In genomic region chr7:35647101-35647698, GRCm38 (mm10) we compare ENCODE assay signal across 8 mouse cellular contexts. TPM values are rescaled to one million over a fixed set of nuclear protein-coding genes. Genes with fewer than 3 reads are reported as not detected.
DNase-seq lines count a peak whose midpoint lies in the region; ATAC-seq lines count a peak whose summit lies in the region.

Pdcd5 (minus strand) TSS chr7:35647521.

- peaks cover 6% of the 10 kb centered on the region; the same call in 1 of the 2 replicates for H3K4me1 ChIP-seq in heart, embryonic 10.5 days
- peaks cover 7% of the 10 kb centered on the region; the same call in 1 of the 2 replicates for H3K4me1 ChIP-seq in kidney, embryonic 15.5 days

- peak; percentile 96 to 97 for DNase-seq in B cell, adult 2 months
- peak; percentile 99 for DNase-seq in brain, adult 2 months (ENCODE audit: low read depth, low spot score)
- peak; percentile 98 for DNase-seq in heart, embryonic 10.5 days (ENCODE audit: low spot score)
- DNase-seq in liver, result peak; percentile 94
- DNase-seq in spleen, postnatal 4 days (ENCODE audit: low spot score in 2 of 2), result peak; percentile 96 to 99

- H3K36me3 ChIP-seq in heart, embryonic 10.5 days, result peaks cover 34% of the 10 kb centered on the region
- H3K36me3 ChIP-seq in kidney, embryonic 15.5 days, result peaks cover 35% of the 10 kb centered on the region

- peak; percentile 76 for ATAC-seq in erythroblast, adult 5-6 weeks (replicated peaks; ENCODE audit: low FRiP score, poor library complexity, severe bottlenecking)
- peak; percentile 87 for ATAC-seq in kidney, embryonic 15.5 days (replicated peaks; ENCODE audit: low FRiP score)
- peak; percentile 85 for ATAC-seq in monocyte, adult 5-6 weeks (replicated peaks; ENCODE audit: insufficient number of reproducible peaks, low FRiP score, low TSS enrichment, poor library complexity, severe bottlenecking)

- peak within 1 kb of the TSS; percentile 73 for H3K4me2 ChIP-seq in kidney, embryonic 15.5 days

- H3K9ac ChIP-seq in kidney, embryonic 15.5 days, result peak within 1 kb of the TSS; percentile 91

- H3K9me3 ChIP-seq in heart, embryonic 10.5 days, result no peaks in the 10 kb centered on the region
- no peaks in the 10 kb centered on the region; the same call in 1 of the 2 replicates for H3K9me3 ChIP-seq in kidney, embryonic 15.5 days (replicated peaks)

- no peaks in the 10 kb centered on the region for H3K27me3 ChIP-seq in heart, embryonic 10.5 days (ENCODE audit: insufficient read depth, poor library complexity, severe bottlenecking)
- no peaks in the 10 kb centered on the region for H3K27me3 ChIP-seq in kidney, embryonic 15.5 days

- H3K4me3 ChIP-seq in heart, embryonic 10.5 days, result peak within 1 kb of the TSS; percentile 97
- peak within 1 kb of the TSS; percentile 97 for H3K4me3 ChIP-seq in kidney, embryonic 15.5 days (replicated peaks)

- peak within 1 kb of the TSS; percentile 96 for H3K27ac ChIP-seq in heart, embryonic 10.5 days
- peak within 1 kb of the TSS; percentile 83 for H3K27ac ChIP-seq in kidney, embryonic 15.5 days

- under 1% methylated on average over 64 of the region's 64 CpGs for whole genome bisulfite sequencing in heart, embryonic 10.5 days
- WGBS in kidney, embryonic 15.5 days, result under 1% methylated on average over 56 of the region's 64 CpGs

RNA-seq across cellular contexts. Expression of gene Pdcd5, which starts in this region (rescaled TPM):
- 5.2 and 45.3 TPM in 2 replicates for total RNA-seq in erythroblast, adult 5-6 weeks (2015; ENCODE audit: low replicate concordance)
- 16.6 and 17.1 TPM in 2 replicates for total RNA-seq in erythroblast, adult 5-6 weeks (2017; ENCODE audit: low replicate concordance)
- polyA plus RNA-seq in heart, embryonic 10.5 days (2016; fragmentation: Nextera tagmentation; extraction: Ambion mirVana), result 321 and 332 TPM in 2 replicates
- polyA plus RNA-seq in kidney, embryonic 15.5 days (2015; fragmentation: Nextera tagmentation; extraction: Ambion mirVana), result 240 and 241 TPM in 2 replicates
- 74.9 to 102 TPM (median 79.3 TPM) in 3 replicates for total RNA-seq in monocyte, adult 5-6 weeks (2017)

Comparison
In these comparisons a context has a peak if more than half of its experiments do, and no peak if none do; other contexts are left out.
1. Peak in every context shown above with its lines: DNase-seq, ATAC-seq, H3K4me3 ChIP-seq and H3K27ac ChIP-seq.